Mouse (Mus musculus): ENCODE measurements around the gene Gm20509. TPM values are rescaled to one million over a fixed set of nuclear protein-coding genes. Genes with fewer than 3 reads are reported as not detected.
"Not testable (repeated sequence)": the region's sequence is repeated elsewhere in the genome, so short reads cannot be mapped to it uniquely, and the experiment has no call there.

Gene Gm20509
- polyA plus RNA-seq, 1 experiment: not detected

DNA sequence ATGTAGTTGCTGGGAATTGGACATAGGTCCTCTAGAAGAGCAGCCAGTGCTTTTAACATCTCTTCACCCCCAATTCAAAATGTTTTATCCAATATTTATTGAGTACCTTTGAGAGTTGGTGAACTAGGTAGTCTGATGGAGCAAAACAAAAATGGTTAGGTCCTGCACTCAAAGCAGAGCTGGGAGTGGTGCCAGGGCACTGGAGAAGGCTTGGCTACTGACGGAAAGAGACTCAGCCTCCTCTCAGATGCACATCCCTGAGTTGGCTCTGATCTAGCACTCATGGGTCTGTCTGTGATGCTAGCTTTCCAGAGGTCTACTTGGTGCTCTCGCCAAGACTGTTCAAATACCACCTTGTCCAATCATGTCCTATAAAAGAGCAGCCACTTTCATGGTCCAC lies 4.4 kb upstream of the Gm20509 start:
- WGBS: 77% methylated on average over 2 of the region's 2 CpGs
- Histone ChIP-seq H3K27ac (ENCODE audit: insufficient read depth, low read depth, low read length) (no peak overlapping the region), H3K4me1 (ENCODE audit: control insufficient read depth, insufficient read depth, insufficient read length, low read length) (peaks cover 2% of the 10 kb centered on the region; the same call in 1 of the 2 replicates), H3K36me3 (ENCODE audit: control insufficient read depth, insufficient read depth, low read length) (no peaks in the 10 kb centered on the region), H3K27me3 (ENCODE audit: control insufficient read depth, insufficient read depth, low read length) (no peaks in the 10 kb centered on the region), H3K4me3 (ENCODE audit: low read depth, low read length) (no peak overlapping the region)
- TF ChIP-seq POLR2A (IDR thresholded peaks at IDR 0.05; ENCODE audit: low read depth, low read length) (no peak), CTCF (IDR thresholded peaks at IDR 0.05; ENCODE audit: extremely low read depth, insufficient read length, insufficient replicate concordance, low read depth, low read length) (no peak)

DNA sequence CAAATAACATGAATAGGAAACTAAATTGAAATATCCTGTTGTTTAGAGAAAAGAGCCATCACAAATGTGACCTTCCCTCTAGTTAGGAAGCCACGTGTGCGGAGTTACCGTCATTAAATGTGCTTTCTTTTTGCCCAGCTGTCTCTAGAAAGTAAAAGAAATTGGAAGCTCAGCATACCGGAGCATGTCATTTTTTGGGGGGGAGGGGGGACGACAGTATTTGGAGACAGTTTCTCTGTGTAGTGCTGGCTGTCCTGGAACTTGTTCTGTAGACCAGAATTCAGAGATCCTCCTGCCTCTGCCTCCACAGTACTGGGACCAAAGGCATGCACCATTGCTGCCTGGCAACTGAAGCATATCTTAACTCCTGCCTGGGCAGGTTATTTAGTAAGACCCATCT lies 734 bp upstream of the Gm20509 start, which contains the start of gene Khdc3:
Gene Khdc3 (plus strand): TSS at position 301 of the 400 bp plus-strand sequence.
- peaks cover 13% of the 10 kb centered on the region for H3K4me1 ChIP-seq (ENCODE audit: control insufficient read depth, insufficient read depth, insufficient read length, low read length)
- TF ChIP-seq CTCF (IDR thresholded peaks at IDR 0.05; ENCODE audit: extremely low read depth, insufficient read length, insufficient replicate concordance, low read depth, low read length): no peak
- TF ChIP-seq POLR2A (IDR thresholded peaks at IDR 0.05; ENCODE audit: low read depth, low read length): no peak
- no peaks in the 10 kb centered on the region for H3K27me3 ChIP-seq (ENCODE audit: control insufficient read depth, insufficient read depth, low read length)
- no peaks in the 10 kb centered on the region for H3K36me3 ChIP-seq (ENCODE audit: control insufficient read depth, insufficient read depth, low read length)
- H3K4me3 ChIP-seq (ENCODE audit: low read depth, low read length): no peak within 1 kb of the TSS
- no peak within 1 kb of the TSS for H3K27ac ChIP-seq (ENCODE audit: insufficient read depth, low read depth, low read length)
- WGBS: 90% methylated on average over 5 of the region's 5 CpGs

DNA sequence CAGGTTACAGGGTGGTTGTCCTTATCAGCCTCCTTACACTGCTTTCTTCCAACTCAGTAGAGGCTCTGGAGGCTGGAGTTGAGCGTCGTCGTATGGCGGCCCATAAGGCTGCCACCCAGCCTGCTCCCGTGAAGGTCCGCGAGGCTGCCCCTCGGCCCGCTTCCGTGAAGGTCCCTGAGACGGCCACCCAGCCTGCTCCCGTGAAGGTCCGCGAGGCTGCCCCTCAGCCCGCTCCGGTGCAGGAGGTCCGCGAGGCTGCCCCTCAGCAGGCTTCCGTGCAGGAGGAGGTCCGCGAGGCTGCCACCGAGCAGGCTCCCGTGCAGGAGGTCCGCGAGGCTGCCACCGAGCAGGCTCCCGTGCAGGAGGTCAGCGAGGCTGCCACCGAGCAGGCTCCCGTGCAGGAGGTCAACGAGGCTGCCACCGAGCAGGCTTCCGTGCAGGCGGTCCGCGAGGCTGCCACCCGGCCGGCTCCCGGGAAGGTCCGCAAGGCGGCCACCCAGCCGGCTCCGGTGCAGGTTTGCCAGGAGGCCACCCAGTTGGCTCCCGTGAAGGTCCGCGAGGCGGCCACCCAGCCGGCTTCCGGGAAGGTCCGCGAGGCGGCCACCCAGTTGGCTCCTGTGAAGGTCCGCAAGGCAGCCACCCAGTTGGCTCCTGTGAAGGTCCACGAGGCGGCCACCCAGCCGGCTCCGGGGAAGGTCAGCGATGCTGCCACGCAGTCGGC lies 1.0 kb downstream of the Gm20509 start:
- Histone ChIP-seq H3K4me3 (ENCODE audit: low read depth, low read length) (peak overlapping the region; percentile 59), H3K27me3 (ENCODE audit: control insufficient read depth, insufficient read depth, low read length) (no peaks in the 10 kb centered on the region), H3K36me3 (ENCODE audit: control insufficient read depth, insufficient read depth, low read length) (no peaks in the 10 kb centered on the region), H3K4me1 (ENCODE audit: control insufficient read depth, insufficient read depth, insufficient read length, low read length) (peaks cover 13% of the 10 kb centered on the region), H3K27ac (ENCODE audit: insufficient read depth, low read depth, low read length) (no peak overlapping the region)
- TF ChIP-seq CTCF (IDR thresholded peaks at IDR 0.05; ENCODE audit: extremely low read depth, insufficient read length, insufficient replicate concordance, low read depth, low read length) (no peak), POLR2A (IDR thresholded peaks at IDR 0.05; ENCODE audit: low read depth, low read length) (no peak)
- 10% methylated on average over 60 of the region's 60 CpGs for WGBS

DNA sequence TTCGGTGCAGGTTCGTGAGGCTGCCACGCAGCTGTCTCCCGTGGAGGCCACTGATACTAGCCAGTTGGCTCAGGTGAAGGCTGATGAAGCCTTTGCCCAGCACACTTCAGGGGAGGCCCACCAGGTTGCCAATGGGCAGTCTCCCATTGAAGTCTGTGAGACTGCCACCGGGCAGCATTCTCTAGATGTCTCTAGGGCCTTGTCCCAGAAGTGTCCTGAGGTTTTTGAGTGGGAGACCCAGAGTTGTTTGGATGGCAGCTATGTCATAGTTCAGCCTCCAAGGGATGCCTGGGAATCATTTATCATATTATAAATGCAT lies 1.6 kb downstream of the Gm20509 start:
- WGBS: 42% methylated on average over 5 of the region's 5 CpGs
- H3K4me3 ChIP-seq (ENCODE audit: low read depth, low read length): peak overlapping the region; percentile 59
- TF ChIP-seq CTCF (IDR thresholded peaks at IDR 0.05; ENCODE audit: extremely low read depth, insufficient read length, insufficient replicate concordance, low read depth, low read length) (no peak), POLR2A (IDR thresholded peaks at IDR 0.05; ENCODE audit: low read depth, low read length) (no peak)

DNA sequence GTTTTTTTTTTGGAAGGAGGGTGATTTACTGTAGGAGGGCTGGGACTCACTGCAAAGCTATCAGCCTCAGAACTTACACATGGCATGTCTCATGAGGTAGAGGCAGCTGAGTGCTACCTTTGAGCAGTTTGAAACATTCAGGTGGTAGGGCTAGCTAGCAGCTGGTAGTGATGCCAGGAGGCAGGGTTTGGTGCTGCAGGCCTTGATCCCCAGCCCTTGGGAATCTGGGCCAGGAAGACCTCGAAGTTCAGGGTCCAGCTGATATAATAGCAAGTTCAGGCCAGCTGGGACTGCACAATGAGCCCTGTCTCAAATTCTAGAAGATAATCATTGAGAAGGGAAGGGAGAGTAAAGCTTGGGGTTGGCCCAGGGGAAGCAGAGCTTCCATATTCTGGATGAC lies 2.9 kb downstream of the Gm20509 start:
- no peak for TF ChIP-seq CTCF (IDR thresholded peaks at IDR 0.05; ENCODE audit: extremely low read depth, insufficient read length, insufficient replicate concordance, low read depth, low read length)
- TF ChIP-seq POLR2A (IDR thresholded peaks at IDR 0.05; ENCODE audit: low read depth, low read length): no peak
- no peaks in the 10 kb centered on the region for H3K36me3 ChIP-seq (ENCODE audit: control insufficient read depth, insufficient read depth, low read length)
- no peak overlapping the region for H3K27ac ChIP-seq (ENCODE audit: insufficient read depth, low read depth, low read length)
- no peaks in the 10 kb centered on the region for H3K27me3 ChIP-seq (ENCODE audit: control insufficient read depth, insufficient read depth, low read length)
- H3K4me1 ChIP-seq (ENCODE audit: control insufficient read depth, insufficient read depth, insufficient read length, low read length): peaks cover 13% of the 10 kb centered on the region
- H3K4me3 ChIP-seq (ENCODE audit: low read depth, low read length): no peak overlapping the region
- WGBS: 19% methylated on average over 1 of the region's 1 CpGs

More for the DNA sequence above, 1.6 kb downstream of the Gm20509 start:
- no peaks in the 10 kb centered on the region for H3K36me3 ChIP-seq (ENCODE audit: control insufficient read depth, insufficient read depth, low read length)
- H3K27me3 ChIP-seq (ENCODE audit: control insufficient read depth, insufficient read depth, low read length): no peaks in the 10 kb centered on the region
- H3K4me1 ChIP-seq (ENCODE audit: control insufficient read depth, insufficient read depth, insufficient read length, low read length): peaks cover 13% of the 10 kb centered on the region
- no peak overlapping the region for H3K27ac ChIP-seq (ENCODE audit: insufficient read depth, low read depth, low read length)

DNA sequence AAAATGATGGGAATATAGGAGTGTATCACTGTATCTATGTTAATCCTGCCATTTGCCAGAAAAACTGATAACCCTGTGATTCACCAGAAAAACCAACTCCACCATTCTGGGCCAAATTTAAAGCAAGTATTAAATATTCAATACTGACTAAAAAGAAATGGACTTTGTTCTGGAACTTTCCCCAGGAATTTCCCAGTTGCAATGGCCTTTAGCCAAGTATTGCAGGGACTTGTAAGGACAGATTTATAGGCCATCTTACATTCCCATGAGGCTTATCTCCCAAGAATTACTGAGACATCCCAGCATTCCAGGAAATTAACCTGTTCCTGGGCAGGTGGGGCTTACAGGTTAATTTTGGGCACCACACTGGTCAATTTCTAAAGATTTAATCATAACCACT lies 3.5 kb downstream of the Gm20509 start:
- H3K4me1 ChIP-seq (ENCODE audit: control insufficient read depth, insufficient read depth, insufficient read length, low read length): peaks cover 13% of the 10 kb centered on the region
- TF ChIP-seq POLR2A (IDR thresholded peaks at IDR 0.05; ENCODE audit: low read depth, low read length) (no peak), CTCF (IDR thresholded peaks at IDR 0.05; ENCODE audit: extremely low read depth, insufficient read length, insufficient replicate concordance, low read depth, low read length) (no peak)
- no peaks in the 10 kb centered on the region for H3K27me3 ChIP-seq (ENCODE audit: control insufficient read depth, insufficient read depth, low read length)
- H3K36me3 ChIP-seq (ENCODE audit: control insufficient read depth, insufficient read depth, low read length): no peaks in the 10 kb centered on the region
- H3K4me3 ChIP-seq (ENCODE audit: low read depth, low read length): no peak overlapping the region
- H3K27ac ChIP-seq (ENCODE audit: insufficient read depth, low read depth, low read length): no peak overlapping the region

DNA sequence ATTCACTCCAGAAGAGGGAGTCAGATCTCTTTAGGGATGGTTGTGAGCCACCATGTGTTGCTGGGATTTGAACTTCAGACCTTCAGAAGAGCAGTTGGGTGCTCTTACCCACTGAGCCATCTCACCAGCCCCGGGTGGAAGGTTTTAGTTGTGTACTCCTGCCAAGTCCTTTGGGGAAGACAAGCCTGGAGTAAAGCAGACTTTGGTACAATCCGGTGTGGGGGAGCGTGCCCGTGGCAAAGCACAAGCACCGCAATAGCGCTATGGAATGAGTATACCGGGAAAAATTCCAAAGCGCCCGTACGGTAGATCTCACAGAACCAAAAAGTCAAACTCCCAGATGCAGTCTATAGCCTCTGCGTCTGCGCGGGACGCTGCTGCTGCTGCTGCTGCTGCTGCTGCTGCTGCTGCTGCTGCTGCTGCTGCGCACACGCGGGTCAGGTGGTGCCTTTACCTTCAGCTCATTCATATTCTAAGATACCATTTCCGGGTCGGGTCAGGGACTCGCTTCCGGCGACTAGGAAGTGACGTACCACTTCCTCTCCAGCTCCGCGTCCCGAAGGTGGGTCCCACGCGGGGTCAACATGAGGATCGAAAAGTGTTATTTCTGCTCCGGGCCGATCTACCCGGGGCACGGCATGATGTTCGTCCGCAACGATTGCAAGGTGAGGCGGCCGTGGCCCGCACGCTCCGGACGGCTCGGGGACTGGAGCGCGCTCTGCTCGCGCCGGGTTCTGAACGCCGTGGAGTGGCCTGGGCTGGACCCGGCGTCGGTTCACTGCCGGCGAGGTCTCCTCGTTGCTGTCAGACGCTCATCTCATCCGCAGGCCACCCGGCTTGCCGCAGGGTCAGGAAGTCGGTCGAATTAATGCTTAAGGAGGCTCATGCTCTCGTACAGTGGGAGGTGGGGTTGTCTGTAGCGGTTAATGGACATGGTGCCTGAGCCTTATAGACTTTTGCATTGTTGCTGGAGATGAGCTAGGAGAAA lies 10.9 kb downstream of the Gm20509 start, which contains the start of gene Rsl24d1:
Gene Rsl24d1 (plus strand): TSS at position 508 of the 988 bp plus-strand sequence.
- peak within 1 kb of the TSS; percentile 35 for H3K27ac ChIP-seq (ENCODE audit: insufficient read depth, low read depth, low read length)
- peaks cover 15% of the 10 kb centered on the region for H3K36me3 ChIP-seq (ENCODE audit: control insufficient read depth, insufficient read depth, low read length)
- TF ChIP-seq CTCF (IDR thresholded peaks at IDR 0.05; ENCODE audit: extremely low read depth, insufficient read length, insufficient replicate concordance, low read depth, low read length) (no peak), POLR2A (IDR thresholded peaks at IDR 0.05; ENCODE audit: low read depth, low read length) (peak; percentile 30; the same call in 1 of the 2 replicates)
- no peaks in the 10 kb centered on the region for H3K27me3 ChIP-seq (ENCODE audit: control insufficient read depth, insufficient read depth, low read length)
- no peaks in the 10 kb centered on the region for H3K4me1 ChIP-seq (ENCODE audit: control insufficient read depth, insufficient read depth, insufficient read length, low read length)
- WGBS: under 1% methylated on average over 64 of the region's 64 CpGs
- peak within 1 kb of the TSS; percentile 99 for H3K4me3 ChIP-seq (ENCODE audit: low read depth, low read length)

DNA sequence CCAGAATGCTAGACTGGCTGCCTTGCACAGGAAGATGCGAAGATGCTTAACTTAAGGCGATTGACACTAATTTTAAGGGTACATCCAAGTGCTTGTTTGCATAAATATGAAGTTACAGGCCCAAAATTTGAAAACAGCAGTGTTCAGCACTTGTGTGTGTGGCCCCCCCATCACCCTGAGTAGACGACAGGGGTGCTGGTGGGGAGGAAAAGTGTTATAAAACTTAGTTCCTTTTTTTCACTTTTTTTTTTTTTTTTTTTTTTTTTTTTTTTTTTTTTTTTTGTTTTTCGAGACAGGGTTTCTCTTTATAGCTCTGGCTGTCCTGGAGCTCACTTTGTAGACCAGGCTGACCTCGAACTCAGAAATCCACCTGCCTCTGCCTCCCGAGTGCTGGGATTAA lies 14.4 kb downstream of the Gm20509 start:
- not testable (repeated sequence) for H3K4me3 ChIP-seq (ENCODE audit: low read depth, low read length); H3K27ac ChIP-seq (ENCODE audit: insufficient read depth, low read depth, low read length); H3K4me1 ChIP-seq (ENCODE audit: control insufficient read depth, insufficient read depth, insufficient read length, low read length); H3K27me3 ChIP-seq (ENCODE audit: control insufficient read depth, insufficient read depth, low read length)
- peaks cover 37% of the 10 kb centered on the region for H3K36me3 ChIP-seq (ENCODE audit: control insufficient read depth, insufficient read depth, low read length)
- WGBS: 90% methylated on average over 5 of the region's 6 CpGs
